Mouse (Mus musculus) kidney, adult 8-10 months (tissue): Measurements from ENCODE around the gene Cd83.

Experiments
- DNase-seq, 2 experiments: peaks; one replicate each; pipeline ENCODE4 v3.0.0; 2022

Gene Cd83

DNA sequence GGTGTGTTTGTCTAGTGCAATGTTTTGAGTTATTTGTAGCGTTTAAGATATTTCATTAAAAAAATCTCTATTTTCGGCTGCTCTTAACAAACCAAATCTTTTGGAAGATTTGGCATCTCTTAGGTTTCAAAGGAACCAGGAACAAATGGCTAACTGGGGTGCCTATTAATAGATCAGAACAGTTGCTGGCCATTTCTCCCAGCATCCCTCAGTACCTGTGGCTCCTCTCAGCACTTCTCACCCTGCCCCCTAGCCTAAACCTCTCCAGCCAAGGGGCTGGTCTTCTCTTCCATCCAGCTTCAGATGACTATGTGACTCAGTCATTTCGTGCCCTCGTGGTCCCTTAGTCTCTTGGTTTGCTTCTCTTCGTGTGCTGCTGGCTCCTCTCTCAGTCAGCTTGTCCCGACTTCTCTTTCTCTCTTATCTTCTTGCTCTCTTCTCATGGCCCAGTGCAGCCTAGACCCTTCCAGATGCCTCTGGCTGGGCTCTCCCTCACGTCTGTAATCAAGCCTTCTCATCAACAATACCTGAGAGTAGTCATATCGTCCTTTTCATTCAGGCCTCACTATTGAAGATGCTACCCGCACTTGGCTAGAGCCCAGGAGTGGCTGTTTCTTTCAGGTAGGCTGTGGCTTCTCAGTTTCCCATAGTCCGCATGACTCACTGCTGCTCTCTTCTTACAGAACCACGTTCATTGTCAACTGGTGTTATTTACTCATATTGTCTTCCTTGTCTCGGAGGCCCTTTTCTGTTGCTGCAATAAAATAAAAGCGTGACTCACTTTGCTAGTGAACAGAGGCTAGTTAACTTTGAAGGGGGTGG is 9.8 kb upstream of the Cd83 start:
- DNase-seq: no peak

- no peak for DNase-seq
Observed at GRCm38 (mm10) chr13:43775427-43775733, 9.2 kb upstream of the Cd83 start.

DNA sequence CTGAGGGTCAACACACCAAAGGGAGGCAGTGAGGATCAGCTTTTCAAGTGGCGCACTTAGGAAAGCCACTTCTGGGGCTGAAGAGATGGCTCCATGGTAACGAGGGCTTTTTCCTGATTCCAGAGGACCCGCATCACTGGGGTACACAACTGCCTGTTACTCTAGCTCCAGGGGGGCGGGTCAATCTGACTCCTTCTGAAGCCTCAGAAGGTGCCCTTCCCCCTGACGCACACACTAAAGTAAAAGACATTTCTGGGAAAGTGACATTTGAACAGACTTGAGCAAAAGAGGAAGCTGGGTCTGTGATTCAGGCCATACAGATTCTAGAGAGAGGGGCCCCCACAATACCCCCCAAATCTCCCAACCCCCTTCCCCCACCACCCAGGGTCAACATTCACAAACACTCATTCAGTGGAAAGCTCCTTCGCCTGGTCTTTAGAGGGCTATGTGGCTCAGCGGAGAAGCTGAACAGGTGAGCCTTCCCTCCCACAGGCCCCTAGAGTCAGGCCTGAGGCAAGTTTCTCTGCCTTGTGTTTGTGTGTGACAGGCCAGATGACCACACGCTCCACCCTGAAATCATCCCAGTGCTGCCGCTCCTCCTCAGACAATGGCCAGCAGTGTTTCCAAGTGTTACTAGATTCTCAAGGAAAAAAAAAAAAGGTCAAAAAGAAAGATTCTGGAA is 7.1 kb upstream of the Cd83 start:
- DNase-seq: no peak

DNA sequence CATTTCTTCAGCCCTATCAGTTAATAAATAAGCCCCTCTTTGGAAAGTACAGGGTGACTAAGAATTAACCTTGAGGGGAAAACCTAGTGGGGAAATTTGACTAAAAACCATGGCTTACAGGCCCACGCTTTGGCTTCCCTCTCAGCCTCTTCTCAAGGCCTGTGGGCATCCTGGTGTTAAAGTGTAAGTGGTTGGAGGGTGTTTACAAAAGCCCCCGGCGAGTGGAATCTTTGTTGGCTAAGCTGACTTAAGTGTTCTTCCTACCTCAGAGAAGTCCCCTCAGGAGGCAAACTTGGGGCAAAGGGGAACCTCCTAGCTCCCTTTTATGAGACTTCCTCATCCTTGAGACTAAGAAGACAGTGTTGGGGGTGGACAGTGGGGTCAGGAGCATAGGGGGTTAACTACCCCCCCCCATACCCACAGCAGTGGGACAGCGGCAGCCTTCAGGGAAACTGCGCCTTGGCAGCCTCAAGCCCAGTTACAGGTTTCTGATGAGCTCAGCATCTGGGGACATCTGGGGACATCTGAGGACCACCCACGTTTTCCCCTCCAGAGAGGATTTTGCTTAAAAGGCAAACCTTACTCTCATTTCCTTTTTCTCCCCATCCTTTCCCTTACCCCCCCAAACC is 6.4 kb upstream of the Cd83 start:
- DNase-seq: no peak

DNA sequence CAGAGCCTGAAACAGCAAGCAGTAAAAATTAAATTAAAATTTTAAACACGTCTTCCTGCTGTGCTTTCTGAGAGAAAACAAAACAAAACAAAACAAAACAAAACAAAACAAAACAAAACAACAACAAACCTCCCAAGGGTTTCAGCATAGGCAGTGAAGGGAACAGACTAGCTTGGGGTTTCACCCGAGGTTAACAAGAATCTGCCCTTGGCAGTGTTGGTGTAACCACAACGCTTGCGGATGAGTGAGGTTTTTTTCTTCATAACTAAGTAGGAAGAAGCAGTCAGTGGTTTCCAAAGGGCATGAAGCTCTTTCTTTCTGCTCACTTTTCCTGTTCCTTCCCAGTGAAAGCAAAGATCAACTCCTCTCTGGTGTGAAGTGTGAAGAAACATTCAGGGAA is 5.6 kb upstream of the Cd83 start:
- no peak for DNase-seq

GRCm38 (mm10) chr13:43780071-43780470 is 4.5 kb upstream of the Cd83 start:
- no peak for DNase-seq

- no peak for DNase-seq
Observed at GRCm38 (mm10) chr13:43785712-43786072, 1.1 kb downstream of the Cd83 start.

- DNase-seq: peak; percentile 32 to 36
Observed at GRCm38 (mm10) chr13:43786171-43786795, 1.7 kb downstream of the Cd83 start.

GRCm38 (mm10) chr13:43787262-43787661 is 2.7 kb downstream of the Cd83 start:
- DNase-seq: peak; percentile 42 to 63

DNA sequence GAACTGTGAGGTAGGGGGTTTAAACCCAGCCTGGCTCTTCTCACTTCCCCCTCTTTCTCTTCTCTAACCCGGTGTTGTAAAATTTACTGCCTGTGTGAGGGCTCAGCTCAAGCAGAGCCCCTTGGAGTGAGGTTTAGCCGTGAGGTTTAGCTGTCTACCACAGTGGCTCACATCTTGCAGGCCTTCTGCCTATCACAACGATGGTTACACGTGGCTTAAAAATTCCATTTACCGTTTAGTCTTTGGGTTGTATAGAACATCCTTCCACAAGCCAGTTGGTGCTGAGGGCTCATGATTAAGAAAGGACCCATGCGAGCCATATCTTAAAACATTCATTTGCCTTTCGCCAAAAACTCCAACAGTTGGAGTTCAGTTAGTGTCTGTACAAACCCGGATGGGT is 3.5 kb downstream of the Cd83 start:
- DNase-seq: no peak

- no peak for DNase-seq
Observed at GRCm38 (mm10) chr13:43788983-43789645, 4.5 kb downstream of the Cd83 start.

GRCm38 (mm10) chr13:43790229-43791001 is 5.8 kb downstream of the Cd83 start:
- no peak for DNase-seq

GRCm38 (mm10) chr13:43795334-43795733 is 10.8 kb downstream of the Cd83 start:
- peak; percentile 36 to 50 for DNase-seq

- no peak for DNase-seq
Observed at GRCm38 (mm10) chr13:43798655-43799054, 14.1 kb downstream of the Cd83 start.

DNA sequence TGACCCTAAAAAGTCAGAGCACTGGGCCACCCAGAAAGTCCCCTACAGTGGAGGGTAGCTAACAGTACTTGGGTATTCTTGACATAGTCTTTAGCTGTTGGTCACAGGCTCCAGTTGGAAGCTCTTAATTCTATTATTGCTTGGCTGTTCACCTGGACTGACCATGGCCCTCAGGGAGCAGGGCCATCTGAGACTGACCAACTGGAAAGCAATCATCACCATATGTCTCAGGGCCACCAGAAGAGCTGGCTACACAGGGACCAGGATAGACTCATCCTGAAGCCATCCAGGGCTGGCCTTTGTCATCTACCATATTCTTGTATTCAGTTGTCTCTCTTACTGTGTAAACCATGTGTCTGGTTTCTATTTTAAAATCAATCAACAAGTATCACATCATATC is 15.6 kb downstream of the Cd83 start:
- DNase-seq: no peak

DNA sequence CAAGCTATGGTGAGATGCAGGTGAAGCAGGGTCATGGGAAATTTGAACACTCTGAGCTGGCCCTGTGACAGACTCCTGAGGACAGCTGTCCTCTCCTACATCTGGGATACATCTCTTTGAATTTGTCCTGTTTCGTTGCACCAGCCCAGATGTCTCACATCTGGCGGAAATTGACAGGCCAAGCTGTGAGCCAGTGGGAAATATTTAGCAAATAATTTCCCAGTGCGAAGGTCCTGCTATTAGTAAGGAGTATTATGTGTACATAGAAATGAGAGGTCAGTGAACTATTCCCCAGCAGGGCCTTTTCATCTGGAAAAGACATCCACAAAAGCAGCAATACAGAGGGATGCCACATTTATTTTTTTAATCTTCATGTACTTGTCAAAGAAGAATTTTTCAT is 17.4 kb downstream of the Cd83 start:
- no peak for DNase-seq

GRCm38 (mm10) chr13:43802361-43803137 is 18.0 kb downstream of the Cd83 start:
- DNase-seq: no peak

DNA sequence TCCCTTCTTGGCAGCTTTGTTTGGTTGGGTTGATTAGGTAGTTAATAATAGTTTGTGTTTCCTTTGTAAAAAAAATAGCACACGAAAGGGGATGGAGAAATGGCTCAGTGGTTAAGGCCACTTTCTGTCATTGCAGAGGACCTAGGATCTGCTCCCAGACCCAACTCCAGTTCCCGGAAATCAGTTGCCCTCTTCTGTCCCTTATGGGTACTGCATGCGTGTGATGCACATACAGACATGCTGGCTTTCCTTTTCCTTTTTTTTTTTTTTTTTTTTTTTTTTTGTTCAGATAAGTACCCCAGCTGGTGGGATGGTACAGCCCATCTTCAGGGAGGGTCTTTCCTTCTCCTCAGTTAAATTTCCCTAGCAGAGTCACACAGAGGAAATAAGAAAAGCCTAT is 20.1 kb downstream of the Cd83 start:
- DNase-seq: no peak

DNA sequence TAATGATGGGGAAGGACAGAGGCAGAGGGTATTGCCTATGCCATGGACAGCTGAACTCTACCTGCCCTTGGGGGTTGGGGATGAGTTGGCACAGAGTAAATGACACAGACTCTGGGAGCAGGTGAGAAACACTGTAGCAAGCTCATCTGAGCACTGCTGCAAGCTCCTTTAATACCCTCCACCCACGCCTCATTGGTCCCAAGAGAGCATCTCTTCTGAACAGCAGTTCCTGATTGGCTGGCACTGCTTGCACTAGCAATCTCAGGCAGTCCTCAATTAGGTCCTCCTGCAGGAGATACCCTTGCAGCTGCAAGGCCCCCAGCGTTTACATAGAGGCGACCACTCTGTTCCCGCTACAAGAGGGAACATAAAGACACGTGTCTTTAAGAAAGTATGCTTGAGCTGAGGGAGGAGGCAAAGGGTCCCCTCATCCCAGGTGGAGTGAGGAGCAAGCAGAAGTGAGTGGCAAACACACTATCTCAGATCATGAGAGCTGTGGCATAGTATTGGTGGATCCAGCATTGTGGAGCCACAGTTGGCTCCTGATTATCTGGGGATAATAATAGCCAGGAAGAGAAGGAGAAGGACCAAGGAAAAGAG is 20.7 kb downstream of the Cd83 start:
- DNase-seq: no peak

DNA sequence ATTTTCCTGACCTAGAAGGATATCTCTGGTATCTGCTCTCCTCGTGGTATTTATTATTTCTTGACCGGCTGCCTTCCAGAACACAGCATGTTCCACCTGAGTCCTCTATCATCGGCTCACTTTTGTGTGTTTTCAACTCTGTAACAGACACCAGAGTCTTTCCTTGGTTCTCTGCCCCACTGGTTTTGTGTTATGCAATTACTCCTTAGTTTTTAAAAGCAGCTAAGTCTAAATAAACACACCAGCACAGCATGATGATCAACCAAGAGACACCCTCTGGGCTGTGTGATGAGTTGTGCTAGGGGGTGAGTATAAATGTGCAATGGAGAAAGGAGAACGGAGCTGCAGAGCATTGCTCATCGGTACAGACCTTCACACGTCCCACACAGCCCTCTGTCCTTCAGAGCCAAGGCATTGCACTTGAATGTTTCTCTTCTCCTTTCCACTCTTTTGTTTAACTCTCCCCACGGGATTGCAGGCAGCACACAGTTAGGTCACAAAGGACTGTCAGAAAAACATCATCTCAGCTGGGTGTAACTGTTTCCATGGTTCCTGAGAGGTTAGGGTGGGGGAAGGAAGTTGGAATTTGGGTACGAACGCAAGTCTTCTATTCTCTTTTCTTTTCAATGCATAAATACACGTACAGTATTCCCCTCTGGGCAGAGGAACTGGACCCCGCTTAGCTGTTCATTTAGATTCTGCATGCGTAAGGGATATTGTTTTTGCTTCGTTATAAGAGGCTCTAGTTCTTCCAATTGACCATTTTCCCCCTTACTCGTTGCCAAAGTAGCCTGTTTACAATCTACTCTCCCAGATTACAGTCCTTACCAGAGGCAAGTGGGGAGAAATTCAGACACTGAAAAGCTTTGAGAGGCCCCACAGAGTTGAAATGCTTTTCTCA is 22.0 kb downstream of the Cd83 start:
- DNase-seq: no peak
